Mouse (Mus musculus) T-helper 1 cell (primary cell): ENCODE data around the gene Klhdc10.

Source experiments
- in situ Hi-C: fragments of 300-600 bp; cut with MboI, MseI; formaldehyde crosslinking; loops from one replicate; pipeline ENCODE4 v1.15.1; 2025; ENCODE audit warnings: high pct_unique_total_duplicates

The Klhdc10 gene

DNA sequence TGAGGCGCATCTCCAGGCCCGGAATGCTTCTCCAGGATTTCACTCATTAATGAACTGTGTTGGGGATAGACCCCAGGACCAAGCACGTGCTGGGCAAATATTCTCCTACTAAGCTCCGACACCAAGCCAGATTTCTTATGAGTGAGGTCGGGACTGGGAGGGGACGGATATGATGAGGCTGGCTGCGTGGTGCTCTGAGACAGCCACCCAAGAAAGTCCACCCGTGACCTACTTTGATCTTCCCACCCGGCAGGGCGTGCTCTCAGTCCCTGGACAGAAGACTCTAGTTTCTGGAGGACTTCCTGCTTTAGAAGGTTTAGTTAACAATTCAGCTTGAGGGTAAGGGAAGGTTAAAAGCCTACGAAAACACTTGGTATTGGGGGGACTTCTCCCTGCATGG lies 63.9 kb downstream of the Klhdc10 start:
- in situ Hi-C loops: no loop called here

DNA sequence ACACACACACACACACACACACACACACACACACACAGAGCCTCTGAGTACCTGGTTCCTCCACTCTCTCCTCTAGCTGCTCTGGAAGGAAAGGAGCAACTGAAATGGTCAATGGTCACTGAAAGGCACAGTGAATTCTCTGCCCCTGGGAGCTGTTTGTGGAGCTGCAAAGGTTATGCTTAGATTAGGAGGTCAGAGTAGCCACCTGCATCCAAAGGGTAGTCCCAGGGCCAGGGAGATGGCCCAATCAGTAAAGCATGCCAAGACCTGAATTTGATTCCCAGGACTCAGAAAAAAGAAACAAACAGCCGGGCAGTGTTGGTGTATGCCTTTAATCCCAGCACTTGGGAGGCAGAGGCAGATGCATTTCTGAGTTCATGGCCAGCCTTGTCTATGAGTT lies 66.4 kb downstream of the Klhdc10 start:
- in situ Hi-C loops: no loop called here

DNA sequence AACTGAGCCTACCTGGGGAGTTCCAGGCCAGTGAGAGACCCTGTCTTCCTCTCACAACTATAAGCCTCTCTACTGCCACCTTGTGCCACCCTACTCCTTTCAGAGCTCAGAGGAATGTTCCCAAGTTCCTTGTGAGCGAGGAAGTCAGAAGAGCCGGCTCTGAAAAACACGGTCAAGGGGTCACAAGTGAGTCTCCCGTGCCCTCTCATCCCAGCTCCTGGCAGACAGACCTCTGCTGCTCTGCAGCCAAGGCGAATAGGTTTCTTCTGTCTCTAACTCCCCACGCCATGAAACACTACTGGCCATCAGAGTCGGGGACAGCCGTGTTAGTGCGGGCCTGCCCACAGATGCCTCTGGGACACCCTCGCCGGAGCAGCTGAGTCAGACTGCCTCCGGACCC lies 67.0 kb downstream of the Klhdc10 start:
- in situ Hi-C loops: no loop called here

DNA sequence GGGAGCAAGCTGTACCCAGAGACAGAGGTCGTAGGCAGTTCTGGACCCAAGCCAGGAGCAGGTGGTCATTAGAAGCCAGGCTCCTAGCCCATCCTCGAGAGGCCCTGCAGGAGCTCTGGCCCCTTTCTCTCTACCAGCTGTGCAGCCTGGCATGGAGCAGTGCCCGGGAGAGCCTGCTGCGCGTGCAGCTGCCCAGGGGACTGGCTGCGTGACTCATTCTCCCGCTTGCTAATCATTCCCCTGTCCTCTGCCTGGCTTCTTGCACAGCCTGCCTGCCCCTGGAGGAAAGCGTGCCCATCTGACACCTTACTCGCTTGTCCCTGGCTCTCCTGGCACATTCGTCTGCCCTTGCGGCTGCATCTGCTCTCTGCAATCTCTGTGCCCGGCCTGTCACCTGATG lies 67.7 kb downstream of the Klhdc10 start:
- in situ Hi-C loops: no loop called here

DNA sequence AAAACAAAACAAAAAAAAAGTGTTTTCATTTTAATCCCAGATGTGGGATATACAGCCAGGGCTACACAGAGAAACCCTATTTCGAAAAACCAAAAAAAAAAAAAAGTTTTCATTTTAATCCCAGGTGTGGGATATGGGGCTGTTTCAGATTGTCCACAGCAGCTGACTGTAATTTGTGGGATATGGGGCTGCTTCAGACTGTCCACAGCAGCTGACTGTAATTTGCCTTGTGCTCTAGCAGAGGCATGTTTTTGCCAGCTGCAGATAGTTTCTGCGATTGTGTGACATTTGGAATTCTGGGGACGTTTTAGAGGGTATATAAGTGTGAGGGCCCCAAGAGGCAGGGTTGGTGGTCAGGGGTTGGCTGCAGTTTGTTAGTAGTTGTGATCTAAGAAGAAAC lies 70.0 kb downstream of the Klhdc10 start:
- in situ Hi-C loops: no loop called here

DNA sequence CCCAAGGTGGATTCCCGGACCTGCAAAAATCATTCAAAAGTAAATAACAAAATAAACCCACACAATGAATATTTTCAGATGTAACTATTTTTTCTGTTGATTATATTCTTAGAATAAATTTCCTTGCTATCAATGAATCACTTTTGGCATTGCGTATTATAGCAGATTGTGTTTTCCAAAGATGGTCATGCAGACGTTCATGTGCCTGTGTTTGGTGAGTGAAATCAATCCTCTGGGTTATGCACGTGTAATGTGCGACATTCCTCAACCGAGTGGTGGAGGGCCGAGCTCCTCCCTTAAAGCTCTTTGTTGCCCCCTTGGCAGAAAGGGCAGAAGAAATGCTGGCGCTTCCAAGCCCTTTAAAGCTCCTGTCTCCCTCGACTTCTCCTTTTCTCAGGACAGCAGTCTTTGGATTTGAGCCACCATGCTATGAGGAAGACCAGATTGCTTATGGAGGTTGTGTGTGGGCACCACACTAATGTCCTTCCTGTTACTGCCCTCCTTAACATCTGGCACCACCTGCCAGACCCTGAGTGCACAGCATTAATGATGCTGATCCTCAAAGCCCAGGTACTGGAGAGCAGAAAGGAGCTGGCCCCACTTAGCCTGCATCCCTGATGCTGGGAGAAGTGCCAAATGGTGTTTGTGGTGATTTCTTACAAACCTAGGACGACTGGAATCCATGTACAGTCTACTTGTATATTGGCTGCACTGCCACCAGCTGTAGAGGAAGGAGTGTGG lies 74.5 kb downstream of the Klhdc10 start:
- in situ Hi-C loops: no loop called here

DNA sequence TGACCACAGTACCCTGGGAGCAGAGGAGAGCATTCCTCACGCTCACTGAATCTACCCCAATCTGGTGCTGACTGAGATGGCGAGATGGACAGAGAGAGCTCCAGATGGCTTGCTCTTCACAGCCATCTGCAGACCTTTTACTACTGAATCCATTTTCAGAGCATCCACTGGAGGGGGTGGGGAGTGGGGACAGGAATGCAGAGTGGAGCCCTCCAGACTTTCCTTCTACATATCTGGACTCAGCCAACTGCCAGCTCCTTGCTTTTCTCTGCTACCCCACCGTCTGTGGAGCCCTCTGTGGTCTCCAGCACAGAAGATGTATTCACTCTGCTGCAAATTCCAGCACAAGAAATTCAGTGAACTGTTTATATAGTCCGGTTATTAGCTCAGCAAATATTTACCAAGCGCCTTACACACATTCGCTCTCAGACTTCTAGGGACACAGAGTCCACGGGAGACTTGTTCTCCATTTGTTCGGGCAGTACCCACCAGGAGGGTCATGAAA lies 75.6 kb downstream of the Klhdc10 start:
- in situ Hi-C loops: no loop called here

DNA sequence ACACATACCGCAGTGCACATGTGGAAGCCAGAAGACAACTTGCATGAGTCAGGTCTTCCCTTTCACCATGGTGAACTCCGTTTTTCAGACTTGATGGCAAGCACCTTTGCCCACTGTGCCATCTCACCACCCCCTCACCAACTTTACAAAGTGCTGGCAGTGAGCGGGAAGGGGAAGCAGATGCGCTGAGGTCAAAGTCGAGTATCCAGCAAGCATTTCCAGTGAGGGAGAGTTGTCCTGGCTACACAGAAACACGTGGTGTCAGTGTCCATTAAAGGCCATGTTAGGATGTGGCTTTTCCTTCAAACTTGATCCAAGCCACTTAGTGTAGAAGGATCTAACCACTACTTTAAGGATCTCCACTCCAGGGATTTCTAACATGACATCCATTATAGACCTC lies 76.1 kb downstream of the Klhdc10 start:
- in situ Hi-C loops: no loop called here

DNA sequence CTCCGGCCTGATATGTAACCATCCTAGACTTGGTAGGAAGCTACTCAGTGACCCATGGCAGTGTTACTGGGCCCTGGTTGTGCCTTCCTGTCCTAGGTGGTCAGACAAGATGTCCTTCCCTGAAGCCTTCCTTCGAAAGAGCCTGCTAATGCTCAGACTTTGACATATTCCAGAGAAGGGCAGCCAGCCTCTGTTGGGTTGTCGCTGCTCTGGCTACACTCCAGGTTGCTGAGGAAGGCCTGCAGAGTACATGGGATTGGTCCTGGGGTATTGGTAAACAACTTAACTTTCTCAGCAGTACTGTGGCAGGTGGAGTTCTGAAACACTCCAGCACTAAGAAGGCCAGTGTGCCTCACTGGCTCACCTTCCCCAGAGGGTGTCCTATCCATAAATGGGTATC lies 77.8 kb downstream of the Klhdc10 start:
- in situ Hi-C loops: no loop called here

DNA sequence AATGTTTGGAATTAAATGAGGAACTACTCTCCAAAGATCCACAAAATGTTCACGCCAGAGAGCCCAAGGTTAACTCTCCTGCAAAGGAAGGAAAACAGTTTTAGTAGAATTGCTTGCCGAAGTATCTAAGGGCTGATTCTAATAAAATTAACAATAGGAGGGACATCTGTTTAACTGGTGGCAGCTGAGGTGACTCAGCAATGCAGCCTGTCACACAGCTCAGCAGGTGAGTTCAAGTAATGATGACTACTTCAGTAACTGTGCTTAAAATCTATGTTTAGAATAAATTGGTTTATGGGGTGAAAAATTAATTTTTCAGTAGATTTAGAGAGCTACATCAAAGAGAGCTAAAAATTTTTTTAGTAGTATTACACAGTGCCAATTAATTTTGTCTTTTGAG lies 81.2 kb downstream of the Klhdc10 start:
- in situ Hi-C loops: no loop called here

DNA sequence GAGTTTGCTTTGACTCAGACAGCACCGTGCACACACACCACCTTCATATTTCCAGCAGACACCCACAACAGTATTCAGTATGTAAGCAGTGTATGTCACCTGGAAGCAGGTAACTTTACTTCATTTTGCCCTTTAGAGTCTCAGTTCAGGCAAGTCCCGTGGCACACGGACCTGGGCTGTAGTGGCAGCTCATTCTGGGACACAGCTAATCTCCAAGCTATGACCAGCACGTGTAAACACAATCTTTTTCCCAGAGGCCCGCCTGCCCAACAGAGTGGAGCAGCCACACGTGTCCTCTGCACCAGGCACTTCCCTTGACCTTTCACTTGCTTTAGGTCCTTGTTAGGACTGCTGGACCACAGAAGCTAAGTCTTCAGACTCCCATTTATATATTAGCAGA lies 84.8 kb downstream of the Klhdc10 start:
- in situ Hi-C loops: no loop called here

DNA sequence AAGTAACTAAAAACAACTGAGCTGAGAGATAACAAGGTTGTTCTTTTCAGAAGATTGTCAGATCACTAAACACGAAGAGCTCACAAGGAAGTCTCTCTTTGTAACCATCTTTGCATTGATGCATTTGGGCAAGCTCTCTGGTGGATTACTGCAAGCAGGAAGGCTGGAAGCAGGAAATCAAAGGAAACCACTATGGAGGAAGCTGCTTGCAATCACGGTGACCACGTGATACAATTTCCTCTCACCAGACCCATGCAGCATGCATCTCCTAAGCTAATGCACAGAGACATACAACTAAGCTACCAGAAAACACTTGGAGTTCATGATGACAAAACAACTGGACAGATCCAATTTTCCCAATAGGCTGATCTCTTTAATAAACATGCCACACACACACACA lies 97.4 kb downstream of the Klhdc10 start:
- in situ Hi-C loops: no loop called here
